Mouse (Mus musculus) midbrain, embryonic 15.5 days (tissue): ENCODE measurements at regions not wholly inside any gene's neighbourhood (a gene's known extent, or its start where the extent isn't known, plus 50 kb on each side); places are given as distances from the start of the nearest gene placed in this dataset.
"Not testable (repeated sequence)": the region's sequence is repeated elsewhere in the genome, so short reads cannot be mapped to it uniquely, and the experiment has no call there.

ENCODE experiments used
- ATAC-seq: fragments of 200-750 bp; cut with Nextera tagmentation; replicated peaks from 2 replicates; pipeline ENCODE4 v1.8.0; 2017; ENCODE audit warnings: moderate TSS enrichment
- H3K27ac ChIP-seq: fragments of 300-500 bp; sonication (generic); 2 replicates; pipeline ENCODE4 v1.5.1; 2015; ENCODE audit warnings: mild to moderate bottlenecking, inconsistent platforms
- H3K27me3 ChIP-seq: fragments of 300-500 bp; sonication (generic); replicated peaks from 2 replicates; pipeline ENCODE4 v1.6.1; 2015; ENCODE audit warnings: inconsistent platforms
- H3K36me3 ChIP-seq: fragments of 300-500 bp; sonication (generic); replicated peaks from 2 replicates; pipeline ENCODE4 v1.6.1; 2015; ENCODE audit warnings: inconsistent platforms
- H3K4me1 ChIP-seq: fragments of 300-500 bp; sonication (generic); 2 replicates; pipeline ENCODE4 v1.6.1; 2015; ENCODE audit warnings: inconsistent platforms
- H3K4me2 ChIP-seq: fragments of 300-500 bp; sonication (generic); 2 replicates; pipeline ENCODE4 v1.6.1; 2015; ENCODE audit warnings: inconsistent platforms, mild to moderate bottlenecking, moderate library complexity
- H3K4me3 ChIP-seq: fragments of 300-500 bp; sonication (generic); 2 replicates; pipeline ENCODE4 v1.5.1; 2015; ENCODE audit warnings: mild to moderate bottlenecking, inconsistent platforms
- H3K9ac ChIP-seq: fragments of 300-500 bp; sonication (generic); 2 replicates; pipeline ENCODE4 v1.6.1; 2015; ENCODE audit warnings: mild to moderate bottlenecking, inconsistent platforms
- H3K9me3 ChIP-seq: fragments of 300-500 bp; sonication (generic); 2 replicates; pipeline ENCODE4 v1.6.1; 2016; ENCODE audit warnings: inconsistent platforms
- WGBS: fragments of 180-500 bp; shearing (Covaris S2); methylation state at CpG from one replicate; pipeline ENCODE4 v1.1.7; 2015; ENCODE audit warnings: mixed read lengths; 5-methylcytosine and 5-hydroxymethylcytosine counted together

DNA sequence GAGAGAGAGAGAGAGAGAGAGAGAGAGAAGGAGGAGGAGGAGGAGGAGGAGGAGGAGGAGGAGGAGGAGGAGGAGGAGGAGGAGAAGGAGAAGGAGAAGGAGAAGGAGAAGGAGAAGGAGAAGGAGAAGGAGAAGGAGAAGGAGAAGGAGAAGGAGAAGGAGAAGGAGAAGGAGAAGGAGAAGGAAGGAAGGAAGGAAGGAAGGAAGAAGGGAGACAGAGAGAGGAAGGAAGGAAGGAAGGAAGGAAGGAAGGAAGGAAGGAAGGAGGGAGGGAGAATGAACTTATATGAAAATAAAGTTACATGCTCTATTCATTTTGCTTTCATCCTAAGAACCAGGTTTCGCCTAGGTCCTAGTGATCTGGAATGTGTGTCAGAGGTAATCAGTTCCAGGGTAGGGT is 302.4 kb upstream of the Irx2 start:
- H3K4me3 ChIP-seq, H3K4me2 ChIP-seq, H3K27ac ChIP-seq, H3K9me3 ChIP-seq, H3K9ac ChIP-seq, ATAC-seq, H3K4me1 ChIP-seq, H3K36me3 ChIP-seq: not testable (repeated sequence)
- 61% methylated on average over 1 of the region's 1 CpGs for WGBS
- peaks cover 11% of the 10 kb centered on the region; the same call in 1 of the 2 replicates for H3K27me3 ChIP-seq

- H3K9me3 ChIP-seq: no peaks in the 10 kb centered on the region
- no peak overlapping the region for H3K4me2 ChIP-seq
- H3K4me1 ChIP-seq: peaks cover 16% of the 10 kb centered on the region; the same call in 1 of the 2 replicates
- no peak overlapping the region for H3K9ac ChIP-seq
- no peak overlapping the region for H3K4me3 ChIP-seq
- 6% methylated on average over 6 of the region's 6 CpGs for WGBS
- peaks cover 8% of the 10 kb centered on the region for H3K27me3 ChIP-seq
- H3K36me3 ChIP-seq: no peaks in the 10 kb centered on the region
- H3K27ac ChIP-seq: no peak overlapping the region
- 0 out of 2 replicates have a peak, but pooled peaks have one; percentile 52 for ATAC-seq
Observed at GRCm38 (mm10) chr13:72345647-72346133, 282.9 kb upstream of the Irx2 start.

GRCm38 (mm10) chr13:72346207-72346943 is 282.2 kb upstream of the Irx2 start:
- Histone ChIP-seq H3K36me3 (no peaks in the 10 kb centered on the region), H3K4me2 (no peak overlapping the region), H3K9ac (no peak overlapping the region), H3K4me1 (peaks cover 16% of the 10 kb centered on the region; the same call in 1 of the 2 replicates), H3K27ac (no peak overlapping the region), H3K4me3 (no peak overlapping the region), H3K9me3 (no peaks in the 10 kb centered on the region), H3K27me3 (peaks cover 7% of the 10 kb centered on the region)
- WGBS: 21% methylated on average over 21 of the region's 21 CpGs
- no peak for ATAC-seq

DNA sequence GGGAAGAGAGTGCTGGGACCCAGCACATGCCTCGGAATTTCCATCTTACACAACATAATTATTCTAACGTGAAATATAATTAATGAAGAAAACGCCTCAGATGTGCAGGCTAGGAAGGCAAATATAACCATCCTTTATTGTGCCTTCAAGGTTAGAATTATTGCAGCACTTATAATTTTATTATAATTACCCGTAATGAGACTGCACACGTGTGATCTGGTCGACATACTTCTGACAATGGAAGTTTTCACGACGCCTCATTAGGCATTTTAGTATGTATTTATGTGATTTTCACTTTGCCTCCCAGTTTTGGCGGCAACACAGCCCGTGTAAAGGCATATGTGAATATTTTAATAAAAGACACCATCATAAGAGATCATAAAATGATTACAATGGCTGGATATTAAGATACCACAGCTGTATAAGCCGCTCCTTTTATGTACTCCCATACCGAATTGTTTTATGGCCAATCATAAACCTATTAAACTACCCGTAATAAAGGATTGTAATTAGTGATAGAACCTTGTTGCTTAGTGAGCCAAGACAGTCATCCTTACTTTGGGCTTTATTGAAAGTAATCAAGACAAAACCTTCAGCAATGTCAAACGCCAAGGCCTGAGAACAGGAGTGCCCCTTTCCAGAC is 281.6 kb upstream of the Irx2 start:
- no peak for ATAC-seq
- H3K36me3 ChIP-seq: no peaks in the 10 kb centered on the region
- WGBS: 79% methylated on average over 14 of the region's 14 CpGs
- no peak overlapping the region for H3K4me3 ChIP-seq
- no peaks in the 10 kb centered on the region for H3K9me3 ChIP-seq
- H3K27me3 ChIP-seq: peaks cover 7% of the 10 kb centered on the region
- H3K4me2 ChIP-seq: no peak overlapping the region
- peaks cover 16% of the 10 kb centered on the region; the same call in 1 of the 2 replicates for H3K4me1 ChIP-seq
- H3K9ac ChIP-seq: no peak overlapping the region
- no peak overlapping the region for H3K27ac ChIP-seq

DNA sequence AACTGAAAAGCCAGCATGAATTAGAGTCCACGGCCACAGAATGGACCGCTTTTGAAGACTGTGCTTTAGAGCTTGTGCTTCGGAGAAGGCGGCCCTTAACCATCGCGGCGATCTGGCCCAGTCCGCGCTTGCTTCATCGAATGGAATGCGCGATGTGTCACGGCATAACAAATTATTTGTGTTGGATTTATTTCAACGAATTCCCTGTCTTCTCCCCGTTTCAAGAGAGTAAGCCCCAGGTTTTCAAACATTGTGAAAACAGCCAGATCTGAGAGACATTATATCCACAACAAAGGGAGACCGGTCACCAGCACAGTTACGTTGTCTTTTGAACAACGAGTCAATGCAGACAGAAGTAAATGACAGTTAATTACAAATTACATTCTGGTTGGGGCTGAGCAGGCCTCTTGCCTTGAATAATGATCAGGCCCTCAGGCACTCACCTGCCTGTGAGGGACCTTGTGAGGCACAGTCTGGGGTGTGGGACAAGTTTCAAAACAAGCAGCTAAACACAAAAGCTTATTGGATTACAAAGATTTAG is 275.9 kb upstream of the Irx2 start:
- H3K4me2 ChIP-seq: peak overlapping the region; percentile 24
- H3K9me3 ChIP-seq: no peaks in the 10 kb centered on the region
- 11% methylated on average over 18 of the region's 18 CpGs for WGBS
- H3K4me1 ChIP-seq: peaks cover 9% of the 10 kb centered on the region
- no peak overlapping the region for H3K9ac ChIP-seq
- H3K27ac ChIP-seq: no peak overlapping the region
- peak; percentile 76 for ATAC-seq
- H3K36me3 ChIP-seq: no peaks in the 10 kb centered on the region
- H3K27me3 ChIP-seq: peaks cover 8% of the 10 kb centered on the region
- no peak overlapping the region for H3K4me3 ChIP-seq

- H3K27me3 ChIP-seq: peaks cover 10% of the 10 kb centered on the region; the same call in 1 of the 2 replicates
- H3K9me3 ChIP-seq: no peaks in the 10 kb centered on the region
- no peak for ATAC-seq
- H3K4me1 ChIP-seq: peaks cover 12% of the 10 kb centered on the region
- H3K4me2 ChIP-seq: no peak overlapping the region
- H3K27ac ChIP-seq: no peak overlapping the region
- H3K4me3 ChIP-seq: no peak overlapping the region
- no peak overlapping the region for H3K9ac ChIP-seq
- WGBS: 80% methylated on average over 1 of the region's 1 CpGs
- no peaks in the 10 kb centered on the region for H3K36me3 ChIP-seq
Observed at GRCm38 (mm10) chr13:72355297-72355696, 273.3 kb upstream of the Irx2 start.

DNA sequence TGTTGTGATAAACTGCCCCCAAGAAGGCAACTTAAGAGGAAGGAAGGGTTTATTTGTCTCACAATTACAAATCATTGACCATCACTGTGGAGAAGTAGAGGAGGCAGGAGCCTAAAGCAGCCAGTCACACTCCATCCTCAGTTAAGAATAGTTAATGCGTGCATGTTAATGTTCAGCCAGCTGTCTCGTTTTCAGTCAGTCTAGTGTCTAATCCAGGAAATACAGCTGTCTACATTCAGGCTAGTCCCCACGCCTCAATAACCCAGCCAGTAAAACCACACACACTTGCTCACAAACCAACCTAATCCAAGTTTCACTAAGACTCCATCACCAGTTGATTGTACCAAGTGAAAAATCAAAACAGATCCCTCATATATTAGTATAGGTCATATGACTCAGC is 272.8 kb upstream of the Irx2 start:
- H3K27me3 ChIP-seq: peaks cover 11% of the 10 kb centered on the region; the same call in 1 of the 2 replicates
- no peaks in the 10 kb centered on the region for H3K9me3 ChIP-seq
- no peak overlapping the region for H3K4me2 ChIP-seq
- no peak overlapping the region for H3K4me3 ChIP-seq
- H3K4me1 ChIP-seq: peaks cover 12% of the 10 kb centered on the region
- WGBS: 47% methylated on average over 3 of the region's 3 CpGs
- no peak for ATAC-seq
- no peak overlapping the region for H3K9ac ChIP-seq
- no peak overlapping the region for H3K27ac ChIP-seq
- no peaks in the 10 kb centered on the region for H3K36me3 ChIP-seq

- Histone ChIP-seq H3K27me3 (peaks cover 18% of the 10 kb centered on the region; the same call in 1 of the 2 replicates), H3K9ac (no peak overlapping the region), H3K4me2 (no peak overlapping the region), H3K27ac (no peak overlapping the region), H3K9me3 (no peaks in the 10 kb centered on the region), H3K4me3 (no peak overlapping the region), H3K4me1 (0 out of 2 replicates have a peak, but pooled peaks cover 3% of the 10 kb centered on the region), H3K36me3 (no peaks in the 10 kb centered on the region)
- WGBS: 31% methylated on average over 8 of the region's 8 CpGs
- no peak; the same call in 1 of the 2 replicates for ATAC-seq
Observed at GRCm38 (mm10) chr13:72358243-72358904, 270.2 kb upstream of the Irx2 start.

GRCm38 (mm10) chr13:72365534-72366271 is 262.9 kb upstream of the Irx2 start:
- Histone ChIP-seq H3K27me3 (peaks cover 17% of the 10 kb centered on the region), H3K27ac (0 out of 2 replicates have a peak overlapping the region, but pooled peaks have one; percentile 18), H3K36me3 (no peaks in the 10 kb centered on the region), H3K9ac (no peak overlapping the region), H3K4me3 (peak overlapping the region; percentile 7; the same call in 1 of the 2 replicates), H3K9me3 (no peaks in the 10 kb centered on the region), H3K4me2 (peak overlapping the region; percentile 44), H3K4me1 (peaks cover 14% of the 10 kb centered on the region)
- ATAC-seq: peak; percentile 79
- WGBS: 9% methylated on average over 24 of the region's 24 CpGs

- no peak overlapping the region for H3K9ac ChIP-seq
- peak overlapping the region; percentile 44 for H3K4me2 ChIP-seq
- 67% methylated on average over 11 of the region's 11 CpGs for WGBS
- H3K36me3 ChIP-seq: no peaks in the 10 kb centered on the region
- H3K4me3 ChIP-seq: 0 out of 2 replicates have a peak overlapping the region, but pooled peaks have one; percentile 7
- no peak overlapping the region for H3K27ac ChIP-seq
- no peaks in the 10 kb centered on the region for H3K9me3 ChIP-seq
- ATAC-seq: no peak
- H3K4me1 ChIP-seq: peaks cover 14% of the 10 kb centered on the region
- peaks cover 12% of the 10 kb centered on the region; the same call in 1 of the 2 replicates for H3K27me3 ChIP-seq
Observed at GRCm38 (mm10) chr13:72366281-72366680, 262.3 kb upstream of the Irx2 start.

GRCm38 (mm10) chr13:72370131-72370530 is 258.5 kb upstream of the Irx2 start:
- Histone ChIP-seq H3K4me2 (no peak overlapping the region), H3K36me3 (no peaks in the 10 kb centered on the region), H3K4me1 (peaks cover 13% of the 10 kb centered on the region), H3K27ac (no peak overlapping the region), H3K9me3 (no peaks in the 10 kb centered on the region), H3K27me3 (peaks cover 10% of the 10 kb centered on the region), H3K9ac (no peak overlapping the region), H3K4me3 (no peak overlapping the region)
- 87% methylated on average over 1 of the region's 1 CpGs for WGBS
- ATAC-seq: no peak
